Mouse (Mus musculus) midbrain, embryonic 14.5 days (tissue): ENCODE measurements around the gene Pitpnm2. TPM values are rescaled to one million over a fixed set of nuclear protein-coding genes. Genes with fewer than 3 reads are reported as not detected.

Experiments
- ATAC-seq: fragments of 200-750 bp; cut with Nextera tagmentation; 2 replicates; pipeline ENCODE4 v1.8.0; 2017; ENCODE audit warnings: moderate number of reproducible peaks, moderate library complexity; ENCODE audit not compliant: low FRiP score, low TSS enrichment
- DNase-seq: peaks from one replicate; pipeline ENCODE4 v3.0.0-alpha.2; 2015
- H3K27ac ChIP-seq: fragments of 300-500 bp; sonication (generic); replicated peaks from 2 replicates; pipeline ENCODE4 v1.5.1; 2014; ENCODE audit warnings: mild to moderate bottlenecking, low read depth, low read length, moderate library complexity
- H3K27me3 ChIP-seq: fragments of 300-500 bp; sonication (generic); 2 replicates; pipeline ENCODE4 v1.6.1; 2014; ENCODE audit warnings: low read length, control low read depth, mixed read lengths; ENCODE audit not compliant: control insufficient read depth, insufficient read depth
- H3K36me3 ChIP-seq: fragments of 300-500 bp; sonication (generic); 2 replicates; pipeline ENCODE4 v1.6.1; 2014; ENCODE audit warnings: low read length, control low read depth; ENCODE audit not compliant: control insufficient read depth, insufficient read depth
- H3K4me1 ChIP-seq: fragments of 300-500 bp; sonication (generic); 2 replicates; pipeline ENCODE4 v1.6.1; 2014; ENCODE audit warnings: mild to moderate bottlenecking, antibody characterized with exemption, low read length, control low read depth; ENCODE audit not compliant: control insufficient read depth, insufficient read depth
- H3K4me2 ChIP-seq: fragments of 300-500 bp; sonication (generic); 2 replicates; pipeline ENCODE4 v1.6.1; 2014; ENCODE audit warnings: mild to moderate bottlenecking, low read length, moderate library complexity
- H3K4me3 ChIP-seq: fragments of 300-500 bp; sonication (generic); replicated peaks from 2 replicates; pipeline ENCODE4 v1.5.1; 2014; ENCODE audit warnings: low read depth, low read length
- H3K9ac ChIP-seq: fragments of 300-500 bp; sonication (generic); replicated peaks from 2 replicates; pipeline ENCODE4 v1.6.1; 2014; ENCODE audit warnings: mild to moderate bottlenecking, low read length, moderate library complexity
- H3K9me3 ChIP-seq: fragments of 300-500 bp; sonication (generic); 2 replicates; pipeline ENCODE4 v1.6.1; 2016; ENCODE audit warnings: low read length, control low read depth, mixed read lengths; ENCODE audit not compliant: control insufficient read depth
- WGBS: fragments of 180-500 bp; shearing (Covaris S2); extraction: QIAGEN DNeasy Blood & Tissue Kit; methylation state at CpG from one replicate; pipeline ENCODE4 v1.1.7; 2014; 5-methylcytosine and 5-hydroxymethylcytosine counted together
- polyA plus RNA-seq: library from polyadenylated mRNA; unstranded; fragments of >200 nt; fragmentation: Nextera tagmentation; extraction: Ambion mirVana; gene quantifications from 2 replicates; pipeline ENCODE4 v1.2.1, GENCODE M21; 2014

Gene Pitpnm2
- polyA plus RNA-seq, 1 experiment from 2014 or later, result 11.6 TPM

DNA sequence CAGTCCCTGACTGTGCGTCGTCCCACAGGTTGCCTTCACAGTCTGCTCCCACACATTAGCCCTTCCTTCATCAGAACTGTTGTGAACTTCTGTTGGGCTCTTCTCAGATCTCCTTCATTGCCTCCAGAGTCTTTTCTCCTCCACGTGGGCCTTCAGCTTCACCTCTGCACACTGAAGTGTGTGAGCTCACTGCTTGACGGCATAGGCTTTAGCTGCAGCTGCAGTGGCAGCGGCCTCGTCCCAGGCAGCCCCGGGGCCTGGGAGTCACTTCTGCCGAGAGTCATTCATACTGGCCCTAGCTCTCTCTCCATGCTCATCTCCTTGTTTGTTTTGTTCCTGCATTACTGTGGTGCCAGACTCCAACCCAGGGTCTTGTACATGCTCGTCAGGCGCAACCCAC is 81.9 kb downstream of the Pitpnm2 start:
- H3K9me3 ChIP-seq, result no peaks in the 10 kb centered on the region
- 70% methylated on average over 10 of the region's 10 CpGs for WGBS
- peaks cover 26% of the 10 kb centered on the region for H3K4me1 ChIP-seq
- no peak overlapping the region for H3K4me2 ChIP-seq
- ATAC-seq (no peak), DNase-seq (no peak)
- H3K4me3 ChIP-seq, result no peak overlapping the region
- H3K27ac ChIP-seq, result no peak overlapping the region
- H3K27me3 ChIP-seq, result no peaks in the 10 kb centered on the region
- no peaks in the 10 kb centered on the region for H3K36me3 ChIP-seq
- H3K9ac ChIP-seq, result no peak overlapping the region

DNA sequence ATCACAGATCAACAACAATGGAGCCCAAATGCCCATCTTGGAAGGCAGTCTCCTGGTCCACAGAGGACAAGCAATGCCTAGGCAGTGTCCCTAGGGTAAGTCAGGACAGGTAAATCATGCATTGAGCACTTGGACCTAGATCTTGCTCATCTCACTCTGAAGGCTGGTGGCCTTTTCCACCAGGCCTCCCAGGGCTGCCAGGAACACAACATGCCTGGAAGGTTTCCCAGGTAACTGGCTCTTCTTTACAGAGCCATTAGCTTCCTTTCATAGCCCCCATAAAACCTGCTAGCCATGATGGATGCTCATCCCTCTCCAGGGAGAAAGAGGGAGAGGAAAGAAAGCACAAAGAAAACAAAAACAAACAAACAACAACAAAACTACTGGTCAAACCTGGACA is 82.8 kb downstream of the Pitpnm2 start:
- ATAC-seq, result no peak
- Histone ChIP-seq H3K9ac (no peak overlapping the region), H3K9me3 (no peaks in the 10 kb centered on the region), H3K4me3 (no peak overlapping the region), H3K27ac (no peak overlapping the region; the same call in 1 of the 2 replicates), H3K4me2 (no peak overlapping the region), H3K4me1 (peaks cover 26% of the 10 kb centered on the region), H3K36me3 (no peaks in the 10 kb centered on the region), H3K27me3 (no peaks in the 10 kb centered on the region)
- no peak for DNase-seq

DNA sequence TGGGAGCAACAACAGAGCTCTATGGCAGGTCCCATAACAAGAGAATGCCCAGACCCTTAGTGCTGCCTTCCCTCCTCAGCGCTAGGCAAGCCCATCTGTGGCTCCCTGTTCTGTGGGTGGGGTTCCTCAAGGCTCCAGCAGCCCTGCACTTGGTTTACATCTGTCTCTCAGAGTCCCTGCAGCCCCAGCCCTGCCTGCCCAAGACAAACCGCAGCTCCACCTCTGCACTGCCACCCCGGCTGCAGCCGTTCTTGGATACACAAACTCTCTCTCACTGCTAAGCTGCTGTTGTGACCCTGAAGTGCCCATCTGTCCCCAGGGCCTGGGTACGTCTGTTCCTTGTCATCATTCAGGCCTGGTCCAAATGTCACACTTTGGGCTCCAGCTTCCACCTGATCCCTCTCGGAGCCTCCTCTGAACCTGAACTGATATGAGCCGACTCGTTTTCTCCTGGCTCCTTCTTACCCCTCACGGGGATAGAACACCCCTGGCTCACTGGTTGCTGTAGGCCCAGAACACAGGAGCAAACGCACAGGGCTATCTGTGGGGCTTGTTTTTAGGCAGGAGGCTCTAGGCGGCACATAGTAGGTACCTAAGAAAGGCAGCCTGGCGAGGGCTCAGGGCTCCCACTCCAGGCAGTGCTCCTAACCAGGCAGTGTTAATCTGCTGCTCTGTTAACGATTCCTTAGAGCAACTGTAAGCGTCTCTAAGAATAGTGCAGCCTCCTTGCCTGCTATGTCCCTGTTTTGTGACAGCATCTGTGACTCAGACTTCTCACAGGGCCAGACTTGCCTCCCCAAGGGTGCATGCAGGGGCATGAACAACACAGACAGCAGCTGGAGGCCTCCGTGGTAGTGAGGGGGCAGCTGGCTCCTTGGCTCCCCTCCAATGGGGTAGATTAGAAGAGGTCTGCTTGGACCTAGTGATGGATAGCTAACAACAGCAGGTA is 83.7 kb downstream of the Pitpnm2 start:
- Histone ChIP-seq H3K4me2 (no peak overlapping the region), H3K36me3 (no peaks in the 10 kb centered on the region), H3K9ac (no peak overlapping the region; the same call in 1 of the 2 replicates), H3K27me3 (no peaks in the 10 kb centered on the region), H3K4me1 (peaks cover 26% of the 10 kb centered on the region), H3K27ac (peak overlapping the region; percentile 60), H3K4me3 (no peak overlapping the region), H3K9me3 (no peaks in the 10 kb centered on the region)
- ATAC-seq (no peak; the same call in 1 of the 2 replicates), DNase-seq (peak; percentile 64)
- 49% methylated on average over 15 of the region's 15 CpGs for WGBS

DNA sequence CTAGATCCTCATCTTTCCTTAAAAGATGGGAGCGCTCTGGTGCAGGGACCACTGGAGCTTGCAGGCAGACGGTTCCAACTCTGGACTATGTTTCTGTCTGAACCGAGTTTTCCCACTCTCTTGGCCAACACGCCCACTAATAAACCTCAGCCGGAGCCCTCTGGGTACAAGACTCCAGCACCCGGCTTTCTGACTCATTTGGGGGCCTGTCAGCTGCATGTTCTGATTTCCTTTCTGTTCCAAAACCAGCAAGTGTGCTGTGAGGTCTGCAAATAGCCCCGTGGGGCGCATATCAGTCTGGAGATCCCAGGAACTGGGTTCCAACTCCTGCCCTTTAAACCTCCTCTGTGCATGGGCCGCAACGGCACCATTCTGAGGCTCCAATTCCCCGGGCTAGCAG is 86.1 kb downstream of the Pitpnm2 start:
- WGBS, result 85% methylated on average over 11 of the region's 11 CpGs
- no peak overlapping the region for H3K4me3 ChIP-seq
- no peak overlapping the region for H3K4me2 ChIP-seq
- H3K4me1 ChIP-seq, result peaks cover 32% of the 10 kb centered on the region
- no peaks in the 10 kb centered on the region for H3K27me3 ChIP-seq
- no peak overlapping the region for H3K9ac ChIP-seq
- H3K9me3 ChIP-seq, result no peaks in the 10 kb centered on the region
- no peak overlapping the region for H3K27ac ChIP-seq
- no peaks in the 10 kb centered on the region for H3K36me3 ChIP-seq
- DNase-seq, result no peak
- ATAC-seq, result no peak

DNA sequence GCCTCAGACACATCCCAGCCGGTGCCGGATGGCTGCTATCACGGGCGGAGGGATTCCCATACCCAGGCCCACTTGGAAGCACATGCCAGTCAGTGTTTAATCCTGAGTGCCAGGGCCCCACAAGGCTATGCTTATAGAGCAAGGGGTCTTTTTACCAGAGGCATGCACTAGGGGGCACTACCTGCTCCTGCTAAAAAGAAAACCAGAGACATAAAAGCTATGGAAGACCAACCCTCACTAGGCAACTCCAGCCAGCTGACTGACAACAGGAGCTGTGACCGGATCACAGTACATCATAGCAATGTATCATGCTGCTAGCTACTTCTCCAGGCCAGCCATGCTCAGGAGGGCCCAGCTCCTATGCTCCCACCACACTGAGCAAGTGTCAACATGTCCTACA is 87.0 kb downstream of the Pitpnm2 start:
- H3K9ac ChIP-seq, result no peak overlapping the region
- WGBS, result 34% methylated on average over 5 of the region's 5 CpGs
- H3K27ac ChIP-seq, result no peak overlapping the region
- H3K9me3 ChIP-seq, result no peaks in the 10 kb centered on the region
- H3K4me2 ChIP-seq, result no peak overlapping the region
- H3K36me3 ChIP-seq, result no peaks in the 10 kb centered on the region
- H3K4me3 ChIP-seq, result no peak overlapping the region
- H3K4me1 ChIP-seq, result peaks cover 32% of the 10 kb centered on the region
- ATAC-seq (peak; percentile 55; the same call in 1 of the 2 replicates), DNase-seq (peak; percentile 87)
- H3K27me3 ChIP-seq, result no peaks in the 10 kb centered on the region

DNA sequence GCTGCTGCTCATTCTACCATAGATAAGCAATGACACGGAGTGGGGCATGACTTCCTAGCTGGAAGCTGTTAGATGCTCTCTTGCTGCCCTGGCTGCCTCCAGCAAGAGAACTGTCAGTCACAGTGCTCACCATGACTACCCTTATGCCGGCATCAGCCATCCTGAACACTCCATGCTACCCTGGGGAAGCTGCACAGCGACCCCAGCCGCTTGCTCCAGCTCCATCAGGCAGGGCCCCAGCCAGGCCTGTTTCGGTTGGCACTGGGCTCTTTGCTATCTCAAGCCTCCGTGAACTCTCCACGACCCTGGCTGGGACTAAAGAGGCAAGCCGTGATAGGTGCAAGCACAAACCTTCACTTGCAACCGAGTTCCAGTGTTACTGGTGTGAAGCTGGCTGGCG is 87.7 kb downstream of the Pitpnm2 start:
- 46% methylated on average over 10 of the region's 10 CpGs for WGBS
- Histone ChIP-seq H3K9me3 (no peaks in the 10 kb centered on the region), H3K27me3 (no peaks in the 10 kb centered on the region), H3K9ac (no peak overlapping the region), H3K4me2 (no peak overlapping the region), H3K27ac (no peak overlapping the region; the same call in 1 of the 2 replicates), H3K4me1 (peaks cover 32% of the 10 kb centered on the region), H3K4me3 (no peak overlapping the region), H3K36me3 (no peaks in the 10 kb centered on the region)
- DNase-seq, result peak; percentile 53
- peak; percentile 34; the same call in 1 of the 2 replicates for ATAC-seq

DNA sequence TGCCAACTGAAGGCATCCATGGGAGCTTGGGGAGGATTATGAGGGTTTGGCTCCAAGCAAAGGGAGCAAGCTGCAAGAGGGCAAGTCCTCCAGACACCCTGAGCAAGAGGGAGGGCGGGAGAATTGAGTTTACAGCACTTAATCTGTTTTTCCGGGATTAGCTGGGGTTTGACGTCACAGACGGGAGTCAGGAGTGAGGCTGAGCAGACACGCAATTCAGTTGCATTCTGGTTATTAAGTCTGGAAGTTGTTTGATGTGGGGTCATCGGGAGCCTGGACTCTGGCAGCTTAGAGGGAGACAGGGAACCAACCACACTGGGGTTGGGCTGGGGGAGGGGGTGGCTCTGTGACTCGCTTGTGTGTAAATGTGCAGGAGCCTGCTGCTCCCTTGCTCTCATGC is 90.1 kb downstream of the Pitpnm2 start:
- WGBS, result 16% methylated on average over 7 of the region's 7 CpGs
- no peaks in the 10 kb centered on the region for H3K9me3 ChIP-seq
- no peak overlapping the region for H3K4me2 ChIP-seq
- H3K27ac ChIP-seq, result no peak overlapping the region
- DNase-seq (peak; percentile 51), ATAC-seq (no peak)
- H3K36me3 ChIP-seq, result no peaks in the 10 kb centered on the region
- no peaks in the 10 kb centered on the region for H3K27me3 ChIP-seq
- no peak overlapping the region for H3K4me3 ChIP-seq
- H3K4me1 ChIP-seq, result peaks cover 9% of the 10 kb centered on the region; the same call in 1 of the 2 replicates
- no peak overlapping the region for H3K9ac ChIP-seq

DNA sequence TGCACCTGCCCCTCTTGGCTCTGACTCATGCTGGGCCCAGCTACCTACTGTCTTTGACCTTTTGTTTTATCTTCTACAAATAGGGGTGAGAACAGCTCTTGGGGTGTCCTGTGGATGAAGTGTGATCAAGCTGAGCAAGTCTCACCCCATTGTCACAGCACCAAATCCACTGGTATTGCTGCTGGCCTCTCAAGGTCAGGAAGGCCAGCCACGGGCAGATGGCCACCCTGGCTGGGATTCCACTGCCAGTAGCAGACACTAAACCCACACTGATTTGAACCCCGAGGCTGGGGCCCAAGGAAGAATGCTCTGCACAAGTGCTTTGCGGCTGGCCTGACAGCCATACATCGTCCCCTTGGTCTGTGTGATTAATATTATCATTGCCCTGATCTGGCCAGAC is 91.3 kb downstream of the Pitpnm2 start:
- Histone ChIP-seq H3K4me2 (no peak overlapping the region), H3K27ac (no peak overlapping the region), H3K4me1 (0 out of 2 replicates have a peak, but pooled peaks cover 7% of the 10 kb centered on the region), H3K27me3 (no peaks in the 10 kb centered on the region), H3K9ac (no peak overlapping the region), H3K4me3 (no peak overlapping the region), H3K36me3 (no peaks in the 10 kb centered on the region), H3K9me3 (no peaks in the 10 kb centered on the region)
- WGBS, result 74% methylated on average over 4 of the region's 4 CpGs
- DNase-seq (no peak), ATAC-seq (no peak)

DNA sequence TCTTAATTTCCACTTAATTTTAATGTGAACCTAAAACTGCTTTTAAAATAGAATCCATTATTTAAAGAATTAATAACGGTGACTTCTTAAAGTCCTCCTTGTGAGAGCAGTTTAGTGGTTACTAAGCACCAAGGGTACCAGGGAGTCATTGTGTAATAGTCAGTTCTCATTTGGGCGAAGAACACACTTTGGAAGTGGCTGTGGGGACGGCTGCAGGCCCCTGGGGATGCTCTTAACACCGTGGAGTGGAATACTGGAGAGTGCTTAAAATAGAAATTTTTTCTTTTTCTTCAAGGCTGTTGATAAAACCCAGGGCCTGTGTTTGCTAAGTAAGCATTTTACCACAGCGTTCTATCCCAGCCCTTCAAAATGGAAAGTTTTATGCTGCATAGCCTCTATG is 93.6 kb downstream of the Pitpnm2 start:
- Histone ChIP-seq H3K4me3 (no peak overlapping the region), H3K4me2 (no peak overlapping the region), H3K9me3 (no peaks in the 10 kb centered on the region), H3K27me3 (no peaks in the 10 kb centered on the region), H3K36me3 (no peaks in the 10 kb centered on the region), H3K9ac (no peak overlapping the region), H3K4me1 (0 out of 2 replicates have a peak, but pooled peaks cover 7% of the 10 kb centered on the region), H3K27ac (no peak overlapping the region)
- no peak for ATAC-seq
- DNase-seq, result no peak
- WGBS, result 71% methylated on average over 5 of the region's 5 CpGs
